Mouse (Mus musculus) monocyte, adult 5-6 weeks (primary cell): ENCODE results near the gene Klc3. TPM values are rescaled to one million over a fixed set of nuclear protein-coding genes. Genes with fewer than 3 reads are reported as not detected.

Experiments
- ATAC-seq: fragments of 153-309, 156-312 bp; replicated peaks from 2 replicates; pipeline ENCODE4 v1.8.0; 2017; ENCODE audit warnings: mild to moderate bottlenecking; ENCODE audit not compliant: low TSS enrichment, insufficient number of reproducible peaks, severe bottlenecking, poor library complexity, low FRiP score
- total RNA-seq: library from RNA; stranded (forward); fragments of 200-1000, 200-491, 200-594 nt; gene quantifications from 3 replicates; pipeline ENCODE4 v1.2.3, GENCODE M21; 2017

Klc3 gene
- 1.6 TPM in 2 of 3 replicates, not detected in the other for total RNA-seq

- no peak for ATAC-seq
Observed at GRCm38 (mm10) chr7:19403731-19404296, at the start of gene Klc3. TSS of gene Klc3 (minus strand) at chr7:19404104.

DNA sequence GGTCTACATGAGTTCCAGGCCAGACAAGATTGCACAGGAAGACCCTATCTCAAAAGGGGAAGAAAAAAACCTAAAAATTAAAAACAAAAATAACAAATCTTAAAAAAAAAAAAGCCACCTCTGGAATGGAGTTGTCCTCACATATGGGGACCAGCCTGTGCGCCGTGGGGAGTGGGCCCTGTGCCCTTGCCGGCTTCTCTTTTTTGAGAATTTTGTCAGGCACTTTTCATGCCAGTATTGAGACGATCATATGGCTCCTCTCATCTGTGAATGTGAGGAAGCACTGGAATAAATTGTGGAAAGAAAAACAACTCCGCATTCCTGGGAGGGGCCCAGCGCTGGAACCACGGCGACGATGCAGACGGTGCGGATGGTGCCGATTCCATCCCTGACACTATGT, 45.3 kb upstream of the Klc3 start:
- ATAC-seq: no peak

- ATAC-seq: no peak
Observed at GRCm38 (mm10) chr7:19447689-19448088, 43.8 kb upstream of the Klc3 start.

DNA sequence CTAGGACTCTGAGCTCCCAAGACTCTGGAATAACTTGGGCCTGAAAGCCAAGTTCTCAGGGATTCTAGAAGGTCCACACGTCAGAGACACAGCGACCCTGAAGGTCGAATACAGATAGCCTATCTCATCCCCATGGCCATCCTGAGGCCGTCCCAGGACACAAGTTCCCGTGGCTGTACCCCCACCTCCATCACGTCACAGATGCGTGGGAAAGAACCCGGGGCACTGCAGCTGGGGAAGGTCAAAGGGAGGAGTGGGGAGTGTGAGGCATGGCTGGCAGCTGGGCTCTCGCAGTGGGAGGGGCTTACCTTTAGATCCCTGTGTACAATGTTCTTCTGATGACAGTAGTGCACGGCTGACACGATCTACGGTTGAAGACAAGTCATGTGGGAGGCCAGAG, 40.9 kb upstream of the Klc3 start:
- no peak for ATAC-seq

GRCm38 (mm10) chr7:19443344-19443743, 39.4 kb upstream of the Klc3 start:
- peak; percentile 77 for ATAC-seq

DNA sequence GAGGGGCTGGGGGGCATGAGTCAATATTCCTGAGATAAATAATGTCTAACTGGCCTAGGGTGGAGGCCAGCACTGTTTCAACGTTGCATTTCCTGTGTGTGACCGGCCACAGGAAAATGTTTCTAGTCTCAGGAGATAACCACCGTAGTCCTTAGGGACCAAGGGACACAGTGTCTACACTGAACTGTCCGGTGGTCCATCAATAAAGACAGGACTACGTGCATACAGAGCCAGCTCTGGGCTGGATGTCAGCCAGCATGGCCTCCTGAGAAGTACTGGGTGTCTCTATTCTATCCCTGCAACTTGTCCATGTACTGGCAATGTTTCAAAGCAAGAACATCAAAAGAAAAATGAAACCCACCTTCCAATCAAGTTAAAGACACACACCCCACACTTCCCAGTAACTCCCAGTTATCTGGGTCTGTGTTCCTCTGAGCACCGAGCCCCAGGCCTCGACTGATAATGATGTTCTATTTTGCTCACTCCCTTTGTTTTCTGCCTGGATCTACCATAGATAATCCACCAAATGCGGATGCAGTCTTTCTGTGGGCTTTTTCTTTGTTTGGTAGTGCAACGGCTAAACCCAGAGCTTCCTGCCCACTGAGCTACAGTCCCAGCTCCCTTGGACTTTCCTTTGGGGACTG, 37.7 kb upstream of the Klc3 start:
- ATAC-seq: no peak

GRCm38 (mm10) chr7:19437048-19437447, 33.1 kb upstream of the Klc3 start:
- no peak for ATAC-seq

GRCm38 (mm10) chr7:19436276-19436675, 32.4 kb upstream of the Klc3 start:
- ATAC-seq: no peak

GRCm38 (mm10) chr7:19432475-19432874, 28.6 kb upstream of the Klc3 start:
- ATAC-seq: no peak

GRCm38 (mm10) chr7:19430402-19430801, 26.5 kb upstream of the Klc3 start:
- no peak for ATAC-seq

GRCm38 (mm10) chr7:19429726-19430125, 25.8 kb upstream of the Klc3 start:
- ATAC-seq: no peak

- ATAC-seq: no peak
Observed at GRCm38 (mm10) chr7:19427999-19428650, 24.2 kb upstream of the Klc3 start.

- ATAC-seq: no peak
Observed at GRCm38 (mm10) chr7:19426888-19427287, 23.0 kb upstream of the Klc3 start.

DNA sequence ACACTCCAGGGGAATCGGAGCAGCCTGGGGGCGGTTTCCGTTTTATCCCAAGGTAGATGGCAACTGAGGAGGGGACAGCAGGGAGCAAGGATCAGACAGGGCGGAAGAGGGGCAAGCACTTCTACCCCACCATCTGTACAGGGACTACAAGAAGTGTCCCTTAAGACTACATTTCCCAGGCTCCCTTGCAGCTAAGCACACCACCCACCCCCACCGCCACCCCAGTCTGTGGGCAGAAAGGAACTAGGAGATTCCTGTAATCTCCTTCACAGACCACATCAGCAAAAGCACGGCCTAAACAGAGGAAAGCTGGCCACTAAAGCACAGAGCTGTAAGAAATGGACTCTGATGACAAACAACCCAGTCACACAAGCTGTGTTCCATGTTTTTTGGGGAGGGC, 22.4 kb upstream of the Klc3 start:
- no peak for ATAC-seq

GRCm38 (mm10) chr7:19424051-19424450, 20.1 kb upstream of the Klc3 start:
- no peak for ATAC-seq

GRCm38 (mm10) chr7:19423083-19423482, 19.2 kb upstream of the Klc3 start:
- ATAC-seq: no peak

DNA sequence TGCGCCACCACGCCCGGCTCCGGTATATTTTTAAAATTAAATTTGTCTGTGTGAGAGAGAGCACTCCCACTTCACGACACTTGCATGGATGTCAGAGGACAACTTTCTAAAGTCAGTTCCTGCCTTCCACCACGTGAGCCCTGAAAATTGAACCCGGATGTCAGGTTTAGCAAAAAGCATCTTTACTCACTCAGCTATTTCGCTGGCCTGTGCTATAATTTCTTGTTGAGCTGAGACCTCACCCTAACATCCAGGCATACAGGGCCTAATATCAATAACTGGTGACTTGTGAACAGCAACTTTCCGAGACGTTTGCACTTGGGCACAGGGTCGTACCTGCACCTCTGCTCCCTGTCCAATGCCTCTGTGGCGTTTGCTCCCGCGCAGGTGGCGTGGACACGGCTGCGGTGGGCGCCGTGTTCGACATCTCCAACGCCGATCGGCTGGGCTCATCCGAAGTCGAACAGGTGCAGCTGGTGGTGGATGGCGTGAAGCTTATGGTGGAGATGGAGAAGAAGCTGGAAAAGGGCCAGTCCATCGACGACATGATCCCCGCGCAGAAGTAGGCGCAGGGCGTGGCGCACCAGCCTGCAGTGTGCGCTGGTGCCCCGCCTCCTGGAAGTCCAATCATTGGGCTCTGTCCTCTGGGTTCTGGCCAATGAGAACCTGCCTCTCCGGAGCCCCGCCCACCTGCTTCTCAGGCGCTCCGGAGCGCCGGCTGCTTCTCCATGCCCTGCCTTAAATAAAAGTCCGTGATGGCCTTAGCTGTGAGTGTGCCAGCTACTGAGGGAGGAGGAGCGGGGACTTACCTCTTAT, 17.1 kb upstream of the Klc3 start:
- peak; percentile 92 for ATAC-seq

DNA sequence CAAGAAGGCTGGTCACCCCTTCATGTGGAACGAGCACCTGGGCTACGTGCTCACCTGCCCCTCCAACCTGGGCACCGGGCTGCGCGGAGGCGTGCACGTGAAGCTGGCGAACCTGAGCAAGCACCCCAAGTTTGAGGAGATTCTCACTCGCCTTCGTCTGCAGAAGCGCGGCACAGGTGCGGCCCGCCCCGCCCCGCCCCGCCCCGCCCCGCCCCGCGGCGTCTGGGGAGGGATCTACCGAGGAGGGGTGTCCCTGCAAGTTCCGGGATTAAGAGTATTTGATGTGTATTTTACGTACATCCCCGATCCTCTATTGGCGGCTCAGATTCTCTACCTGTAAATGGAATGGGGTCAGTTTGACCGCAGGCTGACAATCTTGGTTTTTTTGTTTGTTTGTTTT, 16.2 kb upstream of the Klc3 start:
- no peak for ATAC-seq

DNA sequence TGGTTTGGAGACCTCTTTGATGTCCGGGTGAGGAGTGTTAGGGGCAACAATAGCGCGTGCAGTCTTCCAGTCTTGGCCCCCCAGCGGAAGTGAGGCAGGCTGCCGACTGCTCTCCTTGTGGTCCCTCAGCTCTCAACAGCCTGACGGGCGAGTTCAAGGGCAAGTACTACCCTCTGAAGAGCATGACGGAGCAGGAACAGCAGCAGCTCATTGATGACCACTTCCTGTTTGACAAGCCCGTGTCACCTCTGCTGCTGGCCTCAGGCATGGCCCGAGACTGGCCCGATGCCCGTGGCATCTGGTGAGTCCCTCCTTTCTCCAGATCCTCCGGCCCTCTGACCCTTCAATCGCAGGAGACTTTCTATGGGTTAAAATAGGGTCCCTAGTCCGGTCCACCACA, 12.7 kb upstream of the Klc3 start:
- ATAC-seq: 0 out of 2 replicates have a peak, but pooled peaks have one; percentile 11
